Mouse (Mus musculus) embryonic fibroblast, embryonic 13.5 days (primary cell): ENCODE measurements at regions not wholly inside any gene's neighbourhood (a gene's known extent, or its start where the extent isn't known, plus 50 kb on each side); places are given as distances from the start of the nearest gene placed in this dataset.

ENCODE experiments used
- CTCF ChIP-seq: IDR thresholded peaks from 2 replicates; pipeline ENCODE4 v1.5.1; 2011; ENCODE audit warnings: mild to moderate bottlenecking, control low read depth, low read length, moderate library complexity, borderline replicate concordance; ENCODE audit not compliant: insufficient read depth
- POLR2A ChIP-seq: IDR thresholded peaks from 2 replicates; pipeline ENCODE4 v1.6.1; 2011; ENCODE audit warnings: low read depth, mild to moderate bottlenecking, control low read depth, low read length, moderate library complexity

DNA sequence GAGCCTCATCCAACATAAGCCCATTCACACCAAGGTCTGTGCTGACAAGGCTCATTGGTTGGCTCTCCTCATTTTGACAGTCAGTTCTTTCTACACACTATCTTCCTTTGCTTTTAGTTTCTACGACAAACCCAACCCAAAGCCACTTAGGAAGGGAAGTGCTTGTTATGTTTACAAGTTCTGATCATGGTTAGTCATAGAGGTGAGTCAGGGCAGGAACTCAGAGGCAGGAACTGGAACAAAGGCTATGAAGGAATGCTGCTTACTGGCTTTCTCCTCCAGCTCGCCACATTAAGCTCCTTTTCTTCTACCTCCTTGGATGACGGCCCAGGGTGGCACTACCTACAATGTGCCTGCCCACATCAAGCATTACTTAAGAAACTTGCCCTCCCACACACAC lies 91.9 kb upstream of the Ppp3ca start:
- TF ChIP-seq POLR2A (no peak), CTCF (no peak)
